Mouse (Mus musculus) left cerebral cortex, adult 11 months (tissue): ENCODE measurements around the gene Cpne4.

Source experiments
- DNase-seq: peaks from one replicate; pipeline ENCODE4 v3.0.0; 2022; ENCODE audit warnings: low spot score

Gene Cpne4

DNA sequence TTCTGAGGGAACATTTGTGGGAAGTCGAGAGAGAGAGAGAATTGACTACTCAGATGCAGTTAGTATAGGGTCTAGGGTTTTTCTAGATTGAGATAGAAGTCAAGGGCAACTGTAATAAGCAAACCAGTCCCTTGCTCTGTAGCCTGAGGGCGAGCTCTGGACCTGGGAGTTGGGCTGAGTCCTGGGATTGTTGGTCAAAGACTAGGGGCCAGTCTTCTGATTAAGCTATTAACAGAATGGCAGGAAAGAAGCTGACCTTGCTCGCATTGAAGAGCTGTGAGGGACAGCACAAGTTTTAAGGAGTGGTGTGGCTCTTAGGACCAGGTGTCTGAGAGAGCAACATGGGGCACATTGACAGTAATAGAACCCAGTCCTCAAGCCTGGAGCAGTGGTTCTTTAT lies 140.0 kb downstream of the Cpne4 start:
- DNase-seq = no peak

DNA sequence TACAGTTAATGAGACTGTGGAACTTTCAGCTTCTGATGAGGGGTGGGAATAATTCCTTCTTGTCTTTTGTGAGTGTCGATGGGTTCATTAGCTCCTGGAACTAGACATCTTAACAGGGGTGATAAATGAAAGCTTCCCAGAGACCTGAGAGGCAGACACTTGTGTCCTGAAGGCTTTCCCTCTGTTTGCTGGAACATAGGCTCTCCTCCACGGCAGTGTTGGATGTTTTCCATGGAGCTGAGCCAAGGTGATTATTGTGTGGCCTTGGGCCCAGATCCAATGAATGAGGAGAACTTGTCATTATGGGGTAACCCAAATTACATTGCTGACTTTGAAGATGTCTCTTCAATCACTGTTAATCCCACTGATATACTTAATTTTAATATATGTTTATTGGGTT lies 146.1 kb downstream of the Cpne4 start:
- DNase-seq = no peak

DNA sequence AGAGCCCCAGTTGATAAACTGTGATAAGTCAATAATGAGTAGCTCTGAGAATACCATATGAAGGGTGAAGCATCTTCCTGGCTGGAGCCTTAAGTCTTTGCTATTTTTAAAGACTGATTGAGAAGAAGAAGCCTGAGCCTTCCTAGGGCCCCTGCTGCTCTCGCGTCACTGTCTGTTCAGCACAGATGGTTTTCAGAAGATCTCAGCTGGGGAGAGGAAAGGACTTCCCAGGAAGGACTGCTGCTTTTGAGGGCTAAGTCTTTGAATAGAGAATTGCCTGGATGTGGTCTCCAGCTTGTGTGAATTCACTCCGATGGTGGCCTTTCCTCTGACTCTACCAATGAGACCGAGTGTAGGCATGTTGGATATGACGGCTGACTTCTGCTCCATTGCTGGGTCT lies 163.7 kb downstream of the Cpne4 start:
- DNase-seq = no peak

DNA sequence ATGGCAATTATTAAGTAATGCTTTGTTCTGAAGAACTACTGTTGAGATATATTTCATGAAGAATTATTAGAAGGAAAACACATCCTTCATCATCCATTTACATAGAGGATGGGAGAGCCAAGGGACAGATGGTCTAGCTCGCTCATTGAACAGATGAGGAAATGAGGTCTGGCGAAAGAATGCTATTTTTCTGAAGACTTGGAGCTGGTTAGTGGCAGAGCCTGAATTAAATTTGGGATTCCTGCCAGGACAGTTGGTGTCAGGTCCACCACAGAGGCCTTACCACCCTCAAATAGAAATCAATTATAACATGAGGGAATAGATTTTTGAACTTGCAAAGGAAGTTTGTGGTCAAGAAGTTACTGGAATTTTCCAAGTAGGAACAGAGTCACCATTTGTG lies 178.2 kb downstream of the Cpne4 start:
- DNase-seq = no peak

DNA sequence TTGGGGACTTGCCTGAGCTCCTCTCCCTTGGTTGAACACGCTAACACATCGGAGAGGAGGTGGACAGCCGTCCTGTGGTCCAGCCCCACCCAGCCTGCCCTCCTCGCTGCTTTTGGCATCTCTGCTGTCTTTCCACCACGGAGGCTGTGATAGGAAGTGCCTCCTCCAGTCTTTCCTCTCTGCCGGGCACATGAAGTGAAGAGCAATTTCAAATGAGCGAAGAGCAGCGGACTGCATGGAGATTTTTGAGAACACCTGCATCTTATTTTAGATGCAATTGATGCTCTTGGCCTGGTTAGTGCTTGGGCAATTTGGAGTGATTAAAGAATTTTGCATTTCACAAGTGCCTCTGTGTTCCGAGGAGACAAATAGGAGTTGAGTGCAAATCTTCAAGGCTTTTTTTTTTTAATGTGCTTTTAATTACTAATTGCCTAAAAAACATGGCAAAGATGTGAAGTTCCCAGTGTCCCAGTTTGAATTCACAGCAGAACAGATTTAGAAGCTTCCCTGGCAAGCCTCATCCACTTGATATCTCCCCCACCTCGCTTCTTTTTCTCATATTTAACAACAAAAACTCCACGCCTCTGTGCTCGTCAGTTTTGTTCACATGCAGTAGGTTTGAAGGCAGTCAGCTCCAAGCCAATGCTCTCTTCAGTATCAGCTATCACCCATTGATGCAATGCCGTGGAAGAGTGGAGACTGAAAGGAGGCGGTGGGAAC lies 195.7 kb downstream of the Cpne4 start:
- DNase-seq = no peak

DNA sequence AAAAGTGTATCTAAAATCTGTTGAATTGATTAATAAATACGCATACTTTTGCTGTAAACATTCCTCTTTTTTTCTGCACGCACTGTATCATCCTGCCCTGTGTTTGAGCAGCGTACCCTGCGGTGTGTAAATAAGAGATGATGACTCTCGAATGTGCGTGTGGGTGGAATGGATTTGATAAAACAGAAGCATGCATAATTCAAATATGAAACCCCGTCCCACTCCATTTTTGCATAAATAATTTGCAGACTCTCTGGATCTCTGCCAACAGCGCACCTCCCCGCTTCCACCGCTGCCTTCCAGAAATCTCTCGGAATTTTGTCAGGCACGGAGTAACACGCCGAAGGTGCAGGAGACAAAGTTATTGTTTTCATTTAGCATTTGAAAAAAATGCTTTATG lies 208.4 kb downstream of the Cpne4 start:
- DNase-seq = no peak

DNA sequence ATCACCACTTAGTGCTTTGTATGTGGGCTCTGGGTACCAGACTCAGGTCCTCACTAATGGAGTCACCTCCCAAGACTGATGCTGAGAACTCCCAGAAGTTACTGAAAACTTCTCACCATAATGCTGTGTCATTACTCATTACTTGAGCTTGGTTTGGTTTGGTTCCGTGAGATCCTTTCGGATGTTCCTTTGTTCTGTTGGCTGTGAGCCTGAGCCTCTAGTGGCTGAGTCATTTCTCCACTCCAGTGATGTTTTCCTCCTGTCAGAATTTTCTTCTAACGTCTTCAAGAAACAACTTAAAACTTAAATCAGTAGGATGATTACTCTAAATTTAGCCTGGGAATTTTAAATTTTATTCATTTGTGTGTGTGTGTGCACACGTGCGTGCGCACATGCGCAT lies 212.9 kb downstream of the Cpne4 start:
- DNase-seq = no peak

DNA sequence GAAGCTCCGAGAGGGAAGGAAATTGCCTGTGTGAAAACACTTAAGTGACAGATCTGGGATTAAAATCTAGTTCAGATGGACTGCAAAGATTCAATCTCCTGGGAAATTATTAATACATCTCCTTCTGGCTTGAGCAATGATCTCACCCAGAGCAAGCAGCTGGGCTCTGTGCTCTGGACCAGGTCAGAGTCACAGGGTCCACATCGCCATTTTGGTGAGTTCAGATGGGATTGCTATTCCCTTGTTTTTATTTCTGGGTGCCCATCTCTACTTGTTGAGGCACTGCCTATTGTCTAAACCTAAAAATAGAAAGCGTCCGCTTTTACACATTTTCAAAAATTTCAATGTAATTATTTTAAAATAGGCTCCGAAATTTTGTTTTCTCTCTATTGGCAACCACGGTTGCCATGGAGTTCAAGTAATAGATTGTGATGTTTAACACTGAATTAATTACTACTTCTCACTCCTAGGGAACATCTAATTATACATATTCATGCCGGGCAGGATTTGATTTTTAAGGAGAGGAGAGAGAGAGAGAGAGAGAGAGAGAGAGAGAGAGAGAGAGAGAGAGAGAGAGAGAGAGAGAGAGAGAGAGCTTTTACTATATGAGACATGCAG lies 229.2 kb downstream of the Cpne4 start:
- no peak for DNase-seq

DNA sequence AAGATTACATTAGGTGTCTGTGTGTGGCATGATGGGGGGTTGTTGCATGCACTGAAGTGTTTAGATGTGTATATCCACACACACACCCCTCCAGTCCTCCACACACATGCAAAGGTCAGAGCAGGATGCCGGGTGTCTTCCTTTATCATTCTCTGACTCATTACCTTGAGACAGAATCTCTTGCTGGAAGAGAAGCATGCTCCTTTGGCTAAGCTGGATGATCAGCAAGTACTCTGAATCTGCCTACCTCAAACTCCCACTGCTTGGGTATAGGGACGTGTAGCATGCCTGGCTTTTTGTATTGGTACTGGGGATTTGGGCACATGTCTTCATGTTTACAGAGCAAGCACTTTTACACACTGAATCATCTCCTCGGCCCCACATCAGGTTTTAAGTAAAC lies 230.0 kb downstream of the Cpne4 start:
- DNase-seq = no peak

DNA sequence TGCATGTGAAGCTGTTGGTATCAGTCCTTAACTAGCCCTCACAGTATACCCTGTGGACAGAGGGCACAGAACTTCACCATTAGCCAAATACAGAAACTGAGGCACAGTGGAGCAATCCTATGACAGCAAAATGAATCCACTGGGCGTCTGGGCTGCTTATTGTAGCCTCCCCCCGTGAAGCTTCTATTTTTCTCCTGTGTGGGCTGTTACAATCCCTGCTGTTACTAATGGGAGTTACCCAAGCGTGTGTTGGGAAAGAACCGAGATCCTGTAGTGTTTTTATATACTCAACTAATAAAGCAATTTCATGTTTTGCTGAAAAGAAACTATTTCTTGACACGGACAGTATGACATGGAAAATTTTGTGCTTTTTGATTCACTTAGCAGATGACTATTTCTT lies 230.7 kb downstream of the Cpne4 start:
- no peak for DNase-seq

DNA sequence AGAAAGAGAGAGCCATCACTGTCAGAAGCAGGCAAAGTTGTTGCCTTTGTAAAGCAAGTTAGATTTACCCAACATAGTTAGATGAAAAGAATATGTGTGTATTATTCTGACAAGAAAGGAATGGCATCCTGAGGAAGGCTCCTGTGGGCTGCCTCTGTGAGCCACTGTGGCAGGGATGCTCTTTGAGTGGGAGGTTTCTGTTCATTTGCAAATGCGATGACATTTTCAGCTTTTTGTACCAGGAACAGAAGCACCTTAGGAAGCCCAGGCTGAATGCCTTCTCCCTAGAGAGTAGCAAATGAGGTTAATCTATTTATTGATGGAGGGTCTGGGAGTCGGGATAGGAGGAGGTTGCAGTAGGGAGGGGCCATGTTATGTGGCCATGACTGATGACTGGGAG lies 249.5 kb downstream of the Cpne4 start:
- DNase-seq = no peak

DNA sequence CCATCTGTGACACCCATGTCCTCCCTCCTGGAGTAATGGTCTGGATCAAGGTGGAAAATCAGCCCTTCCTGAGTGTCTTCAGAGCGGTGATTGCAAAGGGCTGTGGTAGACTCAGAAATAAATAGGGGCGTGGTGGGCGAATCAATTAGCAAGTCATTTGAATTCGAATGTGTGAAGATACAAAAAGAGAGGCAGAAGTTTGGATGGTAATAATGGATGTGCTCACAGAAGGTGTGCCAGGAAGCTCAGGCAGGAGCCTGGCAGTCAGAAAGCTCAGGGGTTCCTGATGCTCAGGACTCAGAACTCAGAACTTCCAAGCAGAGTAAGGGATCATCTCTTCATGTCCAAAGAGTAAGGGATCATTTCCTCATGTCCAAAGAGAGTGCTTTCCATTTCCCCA lies 257.7 kb downstream of the Cpne4 start:
- no peak for DNase-seq

DNA sequence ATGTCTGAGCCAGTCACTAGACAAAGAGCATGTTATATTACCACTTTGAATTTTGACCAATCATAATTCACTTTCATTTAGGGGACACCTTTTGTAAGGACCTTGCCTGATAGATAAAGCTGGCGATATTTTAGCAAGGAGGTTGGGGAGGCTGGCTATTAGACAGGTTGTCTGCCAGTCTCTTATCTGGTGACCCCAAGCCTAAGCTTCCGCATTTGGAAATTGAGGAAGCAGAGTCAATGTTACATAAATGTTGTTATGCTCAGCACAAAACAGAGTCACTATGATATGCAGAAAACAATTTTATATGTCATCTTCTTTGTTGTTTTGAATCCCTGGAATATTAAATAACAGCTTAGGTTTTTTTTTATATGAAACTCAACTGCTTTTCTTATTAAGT lies 267.6 kb downstream of the Cpne4 start:
- no peak for DNase-seq

DNA sequence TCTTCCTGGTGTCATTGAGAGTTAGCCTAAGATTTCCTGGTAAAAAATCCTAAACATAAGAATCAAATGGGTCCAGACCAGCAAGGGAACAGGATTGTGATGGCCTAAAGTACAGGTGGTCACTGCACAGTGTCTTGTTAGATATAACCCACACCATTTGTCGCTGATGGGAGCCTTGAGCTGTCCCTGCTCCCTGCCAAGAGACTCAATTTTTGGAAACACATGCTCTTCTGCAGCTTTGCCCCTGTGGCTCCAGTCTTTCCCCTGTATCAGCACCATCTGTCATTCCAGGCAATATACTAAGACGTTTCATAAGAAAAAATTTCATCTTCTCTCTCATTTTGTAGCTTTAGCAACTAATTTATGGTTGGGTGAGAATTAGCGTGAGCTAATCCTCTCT lies 281.6 kb downstream of the Cpne4 start:
- no peak for DNase-seq

DNA sequence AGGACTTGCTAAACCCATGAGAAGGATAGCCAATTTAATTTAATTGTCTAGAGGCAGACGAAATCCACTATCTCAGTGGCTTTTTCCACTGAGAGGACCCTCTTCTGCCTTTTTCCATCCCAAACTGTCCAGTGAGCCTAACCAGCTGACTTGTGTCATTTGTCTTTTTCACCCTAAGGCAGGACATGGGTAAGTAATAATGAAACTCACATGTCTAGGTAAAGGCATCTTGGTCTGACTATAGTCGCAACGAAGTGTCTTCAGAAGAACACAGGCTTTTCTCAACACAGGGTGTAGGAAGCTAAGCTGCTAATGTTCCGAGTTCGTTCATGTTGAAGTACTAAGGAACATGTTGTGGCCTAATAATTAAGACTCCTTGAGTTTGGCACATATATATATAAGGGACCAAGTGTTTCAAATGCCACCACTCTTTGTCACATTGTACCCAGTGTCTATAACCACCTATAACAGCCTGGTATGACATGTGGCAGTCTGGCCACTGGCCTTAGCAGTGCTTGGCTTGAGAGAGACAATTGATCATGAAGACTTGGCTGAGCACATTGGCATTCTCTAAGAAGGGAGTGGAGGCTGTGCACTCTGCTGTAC lies 286.0 kb downstream of the Cpne4 start:
- no peak for DNase-seq

DNA sequence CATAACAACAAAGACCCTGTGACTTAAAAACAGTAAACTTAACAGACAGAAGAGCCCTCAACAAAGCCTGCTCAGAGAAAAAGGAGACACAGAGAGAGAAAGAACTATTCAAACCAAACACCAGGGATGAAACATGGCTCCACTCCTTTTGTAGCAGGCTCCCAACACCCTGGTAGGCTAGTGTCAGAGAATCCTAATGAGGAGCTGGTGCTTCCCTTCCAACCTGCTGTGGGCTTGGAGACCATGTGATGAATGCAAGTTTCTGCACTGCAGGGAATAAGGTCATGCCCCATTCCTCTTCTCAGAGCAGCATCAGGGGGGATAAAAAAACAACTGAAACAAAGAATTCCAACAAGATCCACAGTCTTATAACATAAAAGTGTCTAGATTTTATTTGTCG lies 290.8 kb downstream of the Cpne4 start:
- DNase-seq = no peak

DNA sequence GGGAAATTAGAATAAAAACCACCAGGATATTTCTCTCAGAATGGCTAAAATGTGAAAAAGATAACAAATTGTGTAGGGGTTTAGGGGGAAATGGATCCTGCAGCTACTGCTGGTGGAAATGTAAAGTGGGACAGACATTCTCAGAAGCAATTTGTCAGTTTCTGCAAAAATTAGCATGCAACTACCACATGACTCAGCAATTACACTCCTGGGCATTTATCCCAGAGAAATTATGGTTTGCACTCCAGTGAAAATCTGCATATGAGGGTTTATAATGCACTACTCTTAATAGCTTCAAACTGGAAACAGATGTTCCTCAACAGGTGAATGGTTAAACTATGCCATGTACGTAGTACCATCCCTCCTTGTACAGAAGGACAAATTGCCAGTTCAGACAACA lies 294.2 kb downstream of the Cpne4 start:
- DNase-seq = peak; percentile 30

DNA sequence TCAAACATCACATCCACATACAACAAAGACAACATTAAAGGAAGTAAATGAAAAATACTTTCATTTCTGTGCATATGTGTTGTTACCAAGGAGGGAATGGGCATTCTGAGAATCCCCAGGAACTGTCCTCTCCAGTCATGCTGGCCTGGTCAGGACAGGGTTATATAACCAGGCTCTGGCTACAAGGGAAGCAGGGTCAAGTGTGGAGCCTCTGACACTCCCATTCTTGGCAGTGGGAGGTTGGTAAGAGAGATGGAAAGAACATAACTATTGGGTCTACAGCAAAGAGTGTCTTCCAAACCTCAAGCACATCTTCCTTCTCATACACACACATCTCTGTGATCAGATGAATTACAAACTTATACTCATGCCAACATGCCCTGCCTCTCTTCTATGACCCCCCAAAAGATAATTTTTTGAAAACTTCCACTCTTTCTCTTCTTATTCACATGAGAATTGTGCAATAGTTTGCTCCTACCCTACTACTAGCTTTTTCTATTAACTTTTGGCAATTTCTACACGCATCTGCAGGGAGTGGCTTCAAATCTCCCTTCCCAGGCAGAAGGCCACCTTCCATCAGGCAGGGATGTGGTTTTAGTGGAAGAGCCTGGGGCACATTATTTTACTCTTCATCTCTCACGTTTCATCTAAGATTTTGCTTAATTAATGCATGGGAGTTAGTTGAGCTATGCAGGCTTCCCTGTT lies 298.3 kb downstream of the Cpne4 start:
- DNase-seq = no peak

DNA sequence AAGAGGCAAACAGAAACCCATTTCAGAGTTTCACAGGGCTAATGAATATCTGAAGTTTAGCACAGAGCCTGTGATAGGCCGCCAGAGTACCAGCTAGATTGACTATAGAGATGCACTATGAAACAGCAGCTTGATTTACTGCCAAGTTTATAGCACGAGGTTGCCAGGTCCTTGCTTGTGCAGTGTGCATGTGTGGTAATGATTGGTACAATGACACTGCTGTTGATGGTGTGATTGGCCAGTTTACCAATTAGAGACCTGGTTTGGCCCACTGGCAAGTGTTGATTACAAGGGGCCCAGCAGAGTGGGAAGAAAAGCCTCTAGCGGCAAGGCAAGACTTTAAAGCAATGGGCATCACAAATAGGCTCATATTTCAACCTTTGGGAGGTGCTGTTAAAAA lies 306.6 kb downstream of the Cpne4 start:
- no peak for DNase-seq

DNA sequence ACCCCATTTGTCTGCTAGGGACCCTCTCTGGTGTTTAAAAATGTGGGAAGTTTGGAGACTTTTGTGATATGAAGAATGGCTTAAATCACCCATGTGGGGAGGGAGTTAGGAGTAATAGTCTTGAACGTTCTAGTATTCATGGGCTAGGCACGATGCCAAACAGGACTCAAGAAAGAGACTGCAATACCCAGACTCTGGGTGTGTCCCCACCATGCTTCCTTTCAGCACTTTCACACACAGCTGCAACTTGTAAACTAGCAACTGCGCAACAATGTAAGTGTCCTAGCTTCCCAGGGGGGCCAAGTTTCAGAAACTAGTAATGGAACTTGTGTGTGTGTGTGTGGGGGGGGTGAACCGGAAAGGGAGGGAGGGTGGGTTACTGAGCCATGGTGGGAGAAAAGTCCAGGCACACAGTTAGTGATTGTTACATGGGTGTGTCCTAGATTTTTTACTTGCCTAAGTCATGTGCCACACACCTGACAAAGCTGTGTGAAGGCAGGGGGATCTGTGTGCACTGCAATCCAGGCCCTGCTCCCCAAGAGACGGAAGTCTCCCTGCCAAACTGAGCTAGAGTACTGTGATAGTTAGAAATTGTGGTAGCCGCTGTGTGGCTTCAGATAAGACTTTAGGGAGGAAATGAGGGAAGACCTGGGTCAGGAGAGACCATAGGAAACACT lies 307.3 kb downstream of the Cpne4 start:
- no peak for DNase-seq

DNA sequence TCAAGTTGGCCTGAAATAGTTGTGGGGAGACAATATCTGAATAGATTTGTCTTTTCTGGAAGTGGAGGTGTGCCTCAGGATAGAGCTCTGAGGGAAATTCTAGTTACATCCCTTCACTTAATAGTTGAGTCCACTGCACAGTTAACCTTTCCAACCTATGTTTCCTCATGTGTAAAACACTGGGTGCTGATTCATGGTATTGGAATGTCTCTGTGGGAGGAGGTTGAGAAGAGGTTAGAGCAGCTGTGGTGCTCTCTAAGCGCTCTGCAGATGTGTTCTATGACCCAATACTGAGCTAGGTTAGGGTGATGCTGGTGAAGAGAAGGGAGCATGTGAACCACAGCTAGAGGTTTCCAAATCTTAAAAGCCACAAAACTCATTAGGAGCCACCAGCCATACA lies 318.7 kb downstream of the Cpne4 start:
- no peak for DNase-seq

DNA sequence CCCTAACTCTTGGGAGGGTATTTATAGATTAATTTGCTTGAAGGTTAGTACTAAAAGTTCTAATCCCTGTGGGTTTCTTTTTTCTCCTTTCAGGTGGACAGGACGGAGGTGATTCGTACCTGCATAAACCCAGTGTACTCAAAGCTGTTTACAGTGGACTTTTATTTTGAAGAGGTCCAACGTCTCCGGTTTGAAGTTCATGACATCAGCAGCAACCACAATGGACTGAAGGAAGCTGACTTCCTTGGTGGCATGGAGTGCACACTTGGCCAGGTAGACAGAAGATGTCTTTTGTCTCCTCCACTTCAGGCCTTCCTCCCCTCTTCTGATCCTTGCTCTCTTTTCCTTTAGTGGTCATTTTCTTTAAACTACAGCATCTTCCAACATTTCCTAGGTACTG lies 325.5 kb downstream of the Cpne4 start:
- DNase-seq = no peak

DNA sequence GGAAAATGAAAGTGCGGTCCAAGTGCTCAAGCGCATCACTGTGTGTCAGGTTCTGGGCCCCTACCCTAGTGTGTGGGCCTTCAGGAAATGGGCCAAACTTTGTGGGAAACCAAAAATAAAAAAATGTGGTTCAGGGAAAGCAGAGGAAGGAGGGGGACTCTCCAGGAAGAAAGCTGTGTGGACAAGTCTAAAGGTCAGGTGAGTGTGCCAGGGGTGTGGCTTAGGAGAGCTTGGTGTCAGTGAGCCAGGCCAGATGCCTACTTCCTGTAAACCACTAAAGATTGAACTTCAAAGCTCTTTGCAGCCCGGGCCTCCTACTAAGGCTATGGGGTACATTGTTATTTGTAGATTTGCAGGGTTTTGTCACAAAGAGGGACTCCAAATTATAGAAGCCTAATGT lies 327.1 kb downstream of the Cpne4 start:
- DNase-seq = no peak
